Mouse (Mus musculus) hindbrain, postnatal 0 days (tissue): Measurements from ENCODE around the gene Enpep. TPM values are rescaled to one million over a fixed set of nuclear protein-coding genes. Genes with fewer than 3 reads are reported as not detected.

ENCODE experiments used
- ATAC-seq: fragments of 200-750 bp; cut with Nextera tagmentation; 2 replicates; pipeline ENCODE4 v1.8.0; 2017; ENCODE audit warnings: mild to moderate bottlenecking, moderate TSS enrichment, moderate library complexity
- DNase-seq: peaks from one replicate; pipeline ENCODE4 v3.0.0-alpha.2; 2015; ENCODE audit warnings: low spot score
- H3K27ac ChIP-seq: fragments of 300-500 bp; sonication (generic); 2 replicates; pipeline ENCODE4 v1.5.1; 2014; ENCODE audit warnings: mild to moderate bottlenecking
- H3K27me3 ChIP-seq: fragments of 300-500 bp; sonication (generic); 2 replicates; pipeline ENCODE4 v1.6.1; 2014; ENCODE audit warnings: low read length, mixed read lengths; ENCODE audit not compliant: insufficient read depth
- H3K36me3 ChIP-seq: fragments of 300-500 bp; sonication (generic); 2 replicates; pipeline ENCODE4 v1.6.1; 2014; ENCODE audit warnings: low read length, mixed read lengths; ENCODE audit not compliant: insufficient read depth
- H3K4me1 ChIP-seq: fragments of 300-500 bp; sonication (generic); 2 replicates; pipeline ENCODE4 v1.6.1; 2014; ENCODE audit warnings: antibody characterized with exemption, low read length, mixed read lengths; ENCODE audit not compliant: insufficient read depth
- H3K4me2 ChIP-seq: fragments of 300-500 bp; sonication (generic); 2 replicates; pipeline ENCODE4 v1.6.1; 2014; ENCODE audit warnings: low read depth, mild to moderate bottlenecking, low read length, moderate library complexity, mixed read lengths
- H3K4me3 ChIP-seq: fragments of 300-500 bp; sonication (generic); 2 replicates; pipeline ENCODE4 v1.5.1; 2014; ENCODE audit warnings: low read length
- H3K9ac ChIP-seq: fragments of 300-500 bp; sonication (generic); replicated peaks from 2 replicates; pipeline ENCODE4 v1.6.1; 2014; ENCODE audit warnings: mild to moderate bottlenecking, low read length, moderate library complexity, mixed read lengths
- H3K9me3 ChIP-seq: fragments of 300-500 bp; sonication (generic); 2 replicates; pipeline ENCODE4 v1.6.1; 2016; ENCODE audit warnings: low read length, mixed read lengths
- CTCF ChIP-seq: IDR thresholded peaks from 2 replicates; pipeline ENCODE4 v1.5.1; 2016; ENCODE audit warnings: antibody characterized with exemption, control low read depth, low read depth
- WGBS: fragments of 180-500 bp; shearing (Covaris S2); extraction: QIAGEN DNeasy Blood & Tissue Kit; methylation state at CpG from one replicate; pipeline ENCODE4 v1.1.7; 2014; 5-methylcytosine and 5-hydroxymethylcytosine counted together
- polyA plus RNA-seq: library from polyadenylated mRNA; unstranded; fragments of >200 nt; fragmentation: Nextera tagmentation; extraction: Ambion mirVana; gene quantifications from 2 replicates; pipeline ENCODE4 v1.2.1, GENCODE M21; 2015
- total RNA-seq: library from RNA; depleted of rRNA; stranded (reverse); fragments of >200 nt; gene quantifications from 2 replicates; pipeline ENCODE4 v1.2.3, GENCODE M21; 2014

Enpep gene
- total and polyA plus RNA-seq, 2 experiments from 2014 or later: 1.5 to 2.5 TPM

DNA sequence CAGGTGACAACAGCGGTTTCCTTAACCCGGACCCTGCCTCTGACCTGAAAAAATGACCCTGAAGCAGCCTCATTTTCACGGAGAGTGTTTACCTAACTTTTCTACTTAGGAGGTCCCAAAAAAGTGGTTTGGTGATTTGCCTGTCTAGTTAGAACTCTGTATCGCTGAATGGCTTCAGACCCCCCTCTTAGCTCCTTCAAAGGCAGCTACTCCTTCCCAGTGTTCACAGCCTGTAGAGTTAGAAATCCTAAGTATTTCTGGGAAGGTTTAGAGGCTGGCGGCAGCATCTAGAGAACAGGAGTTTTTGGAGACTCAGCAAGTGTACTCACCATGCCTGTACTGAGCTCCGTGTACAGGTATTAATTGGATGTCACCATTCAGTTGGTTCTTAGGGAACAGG, 105.8 kb downstream of the Enpep start:
- Histone ChIP-seq H3K27me3 (peaks cover 67% of the 10 kb centered on the region), H3K27ac (no peak overlapping the region), H3K9me3 (no peaks in the 10 kb centered on the region), H3K36me3 (no peaks in the 10 kb centered on the region), H3K4me1 (no peaks in the 10 kb centered on the region), H3K9ac (no peak overlapping the region), H3K4me2 (no peak overlapping the region), H3K4me3 (no peak overlapping the region)
- no peak for DNase-seq
- under 1% methylated on average over 6 of the region's 6 CpGs for WGBS
- no peak for ATAC-seq
- no peak for TF ChIP-seq CTCF

DNA sequence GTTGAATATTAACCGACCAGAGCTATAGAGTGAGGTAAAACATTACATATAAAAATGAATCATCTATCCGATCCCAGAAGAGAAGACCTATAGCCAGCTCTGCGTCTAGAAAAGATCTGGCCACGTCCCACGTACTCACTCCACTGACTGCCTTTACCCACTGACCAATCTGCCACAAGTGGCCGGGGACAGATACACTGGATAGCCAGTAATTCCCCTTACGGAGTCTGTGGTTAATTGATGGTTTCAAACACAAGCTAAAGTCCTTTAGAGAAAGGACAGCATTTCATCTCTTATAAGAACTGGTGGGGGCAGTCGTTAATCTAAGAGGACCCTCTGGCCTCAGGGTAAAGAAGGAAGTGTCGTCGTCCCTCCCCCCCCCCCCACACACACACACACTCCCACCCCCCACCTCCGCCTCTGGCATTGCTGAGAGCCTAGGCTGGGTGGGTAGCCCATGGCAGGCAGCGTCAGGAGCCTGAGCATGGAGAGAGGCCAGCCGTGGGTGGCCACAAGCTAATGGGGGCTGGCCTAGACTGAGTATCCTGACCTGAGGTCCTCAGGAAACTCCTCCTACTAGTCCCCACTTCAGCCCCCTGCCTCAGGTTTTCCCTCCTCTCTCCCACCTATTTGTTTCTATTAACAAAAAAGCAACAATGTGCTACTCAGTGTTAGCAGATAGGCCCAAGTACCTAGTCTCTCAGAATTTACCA, 106.8 kb downstream of the Enpep start:
- H3K4me3 ChIP-seq: no peak overlapping the region
- TF ChIP-seq CTCF: no peak
- 1% methylated on average over 13 of the region's 13 CpGs for WGBS
- ATAC-seq: no peak
- H3K4me2 ChIP-seq: no peak overlapping the region
- H3K4me1 ChIP-seq: no peaks in the 10 kb centered on the region
- peaks cover 68% of the 10 kb centered on the region for H3K27me3 ChIP-seq
- DNase-seq: no peak
- H3K27ac ChIP-seq: no peak overlapping the region
- H3K36me3 ChIP-seq: no peaks in the 10 kb centered on the region
- H3K9me3 ChIP-seq: no peaks in the 10 kb centered on the region
- H3K9ac ChIP-seq: no peak overlapping the region

DNA sequence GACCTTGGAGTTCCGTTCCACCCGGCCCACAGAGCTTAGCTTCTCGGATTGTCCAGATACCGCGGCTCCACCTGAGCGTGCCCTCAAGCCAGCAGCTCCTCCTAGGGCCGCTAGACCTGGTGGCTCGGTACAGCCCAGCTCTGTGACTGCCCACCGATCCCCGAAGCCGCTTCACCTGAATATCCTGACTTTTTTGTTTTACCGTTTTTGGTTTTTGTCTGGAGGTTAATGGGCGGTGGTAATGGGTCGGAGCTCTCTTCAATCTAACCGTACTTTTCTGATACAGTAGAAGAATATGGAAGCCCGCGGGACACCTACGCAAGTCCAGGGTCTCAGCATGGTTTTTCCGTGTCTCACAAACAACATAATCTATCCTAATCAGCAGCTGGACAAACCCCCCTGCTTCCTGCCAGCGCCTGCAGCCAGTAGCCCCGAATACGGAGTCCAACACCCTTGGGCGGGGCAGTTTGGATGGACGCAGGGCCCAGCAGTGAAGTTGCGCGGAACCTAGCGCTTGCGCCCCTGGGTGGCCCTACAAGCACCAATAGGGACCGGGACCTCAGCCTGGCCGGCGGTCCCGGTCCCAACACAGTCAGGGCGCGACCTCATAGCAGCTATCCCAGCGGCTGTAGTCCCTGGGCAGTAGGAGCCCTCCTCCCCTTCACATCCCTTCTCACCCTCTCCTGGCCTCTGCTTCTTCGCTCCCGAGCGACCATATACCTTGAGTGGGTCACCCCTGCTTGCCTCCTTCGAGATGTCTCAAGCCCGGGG, 107.5 kb downstream of the Enpep start:
- Histone ChIP-seq H3K9me3 (no peaks in the 10 kb centered on the region), H3K4me3 (no peak overlapping the region), H3K36me3 (no peaks in the 10 kb centered on the region), H3K4me2 (no peak overlapping the region), H3K27me3 (peaks cover 74% of the 10 kb centered on the region), H3K9ac (no peak overlapping the region), H3K27ac (no peak overlapping the region), H3K4me1 (no peaks in the 10 kb centered on the region)
- no peak for TF ChIP-seq CTCF
- ATAC-seq: no peak
- 1% methylated on average over 40 of the region's 40 CpGs for WGBS
- no peak for DNase-seq

- H3K27ac ChIP-seq: no peak overlapping the region
- no peaks in the 10 kb centered on the region for H3K36me3 ChIP-seq
- ATAC-seq (no peak), DNase-seq (no peak)
- H3K9ac ChIP-seq: no peak overlapping the region
- H3K27me3 ChIP-seq: peaks cover 81% of the 10 kb centered on the region
- WGBS: 2% methylated on average over 26 of the region's 26 CpGs
- TF ChIP-seq CTCF: no peak
- H3K9me3 ChIP-seq: no peaks in the 10 kb centered on the region
- no peaks in the 10 kb centered on the region for H3K4me1 ChIP-seq
- H3K4me3 ChIP-seq: no peak overlapping the region
- H3K4me2 ChIP-seq: no peak overlapping the region
Measured at GRCm38 (mm10) chr3:129223964-129224805, 108.3 kb downstream of the Enpep start.

GRCm38 (mm10) chr3:129223401-129223800, 109.1 kb downstream of the Enpep start:
- no peak overlapping the region for H3K27ac ChIP-seq
- H3K4me2 ChIP-seq: no peak overlapping the region
- no peaks in the 10 kb centered on the region for H3K36me3 ChIP-seq
- H3K4me1 ChIP-seq: no peaks in the 10 kb centered on the region
- ATAC-seq: no peak
- no peak overlapping the region for H3K9ac ChIP-seq
- no peak for DNase-seq
- WGBS: 2% methylated on average over 6 of the region's 6 CpGs
- H3K4me3 ChIP-seq: no peak overlapping the region
- H3K27me3 ChIP-seq: peaks cover 82% of the 10 kb centered on the region
- H3K9me3 ChIP-seq: no peaks in the 10 kb centered on the region
- TF ChIP-seq CTCF: no peak

DNA sequence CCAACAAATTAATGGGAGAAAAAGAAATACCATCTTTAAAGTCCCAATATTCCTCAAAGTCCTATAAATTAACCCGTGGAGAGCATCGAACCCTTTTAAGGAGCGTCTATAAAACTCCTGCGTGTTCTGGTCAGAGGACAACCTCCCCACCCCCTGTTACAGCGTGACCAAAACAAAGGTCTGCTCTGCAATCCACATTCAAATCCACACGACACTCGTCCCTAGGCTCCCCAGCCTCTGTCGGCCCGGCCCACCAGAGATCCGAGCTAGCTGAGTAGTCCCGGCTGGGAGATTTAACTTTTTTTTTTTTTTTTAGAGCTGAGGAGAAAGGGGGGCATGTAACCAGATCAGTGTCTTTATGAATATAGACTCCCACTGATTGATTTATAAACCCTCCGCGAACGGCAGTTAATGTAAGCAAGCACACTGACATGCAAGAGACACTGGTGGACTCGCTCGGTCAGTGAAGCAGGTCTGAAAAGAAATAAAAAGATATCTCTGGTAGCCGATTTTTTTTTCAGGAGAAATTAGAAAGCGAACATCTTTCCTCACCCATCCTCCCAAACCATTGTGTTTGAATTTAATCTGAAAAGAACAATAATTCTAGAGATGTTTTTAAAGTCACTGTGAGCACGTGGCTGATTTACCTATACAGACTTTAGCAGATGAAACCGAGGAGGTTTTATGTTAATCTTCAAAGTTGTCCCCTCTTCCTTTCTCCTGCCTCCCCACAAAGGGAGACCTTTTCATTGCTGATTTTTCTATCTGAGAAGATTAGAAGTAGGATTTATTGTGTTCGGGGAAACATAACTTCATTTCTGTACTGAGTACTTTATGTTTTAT, 109.9 kb downstream of the Enpep start:
- ATAC-seq: no peak
- no peak for DNase-seq
- no peak for TF ChIP-seq CTCF
- H3K4me1 ChIP-seq: no peaks in the 10 kb centered on the region
- no peak overlapping the region for H3K9ac ChIP-seq
- H3K36me3 ChIP-seq: no peaks in the 10 kb centered on the region
- H3K4me2 ChIP-seq: no peak overlapping the region
- H3K27ac ChIP-seq: no peak overlapping the region
- no peaks in the 10 kb centered on the region for H3K9me3 ChIP-seq
- H3K4me3 ChIP-seq: no peak overlapping the region
- 2% methylated on average over 21 of the region's 21 CpGs for WGBS
- H3K27me3 ChIP-seq: peaks cover 82% of the 10 kb centered on the region
